Mouse (Mus musculus): ENCODE measurements at regions not wholly inside any gene's neighbourhood (a gene's known extent, or its start where the extent isn't known, plus 50 kb on each side); places are given as distances from the start of the nearest gene placed in this dataset.
A peak's percentile ranks its signal among the peaks of the same experiment; 100 is the strongest.

DNA sequence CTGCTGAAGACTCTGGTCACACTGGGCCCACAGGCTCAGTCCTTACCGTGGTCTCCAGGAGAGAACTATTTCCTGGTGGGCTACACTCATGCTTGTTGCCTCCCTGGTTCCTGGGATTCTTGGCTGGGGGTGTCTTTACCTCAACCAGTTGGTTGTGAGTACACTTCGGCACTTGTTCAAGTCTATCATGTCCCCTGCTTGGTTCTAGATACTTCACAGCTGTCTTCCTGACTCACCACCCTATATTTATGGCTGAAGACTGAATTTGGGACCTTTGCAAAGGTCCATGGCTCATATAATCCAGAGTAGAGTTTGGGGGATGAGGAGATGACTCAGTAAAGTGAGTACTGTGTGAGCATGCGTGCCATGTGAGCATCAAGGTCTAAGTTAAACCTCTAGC lies 245.0 kb upstream of the Habp2 start:
- DNase-seq, result no peak

DNA sequence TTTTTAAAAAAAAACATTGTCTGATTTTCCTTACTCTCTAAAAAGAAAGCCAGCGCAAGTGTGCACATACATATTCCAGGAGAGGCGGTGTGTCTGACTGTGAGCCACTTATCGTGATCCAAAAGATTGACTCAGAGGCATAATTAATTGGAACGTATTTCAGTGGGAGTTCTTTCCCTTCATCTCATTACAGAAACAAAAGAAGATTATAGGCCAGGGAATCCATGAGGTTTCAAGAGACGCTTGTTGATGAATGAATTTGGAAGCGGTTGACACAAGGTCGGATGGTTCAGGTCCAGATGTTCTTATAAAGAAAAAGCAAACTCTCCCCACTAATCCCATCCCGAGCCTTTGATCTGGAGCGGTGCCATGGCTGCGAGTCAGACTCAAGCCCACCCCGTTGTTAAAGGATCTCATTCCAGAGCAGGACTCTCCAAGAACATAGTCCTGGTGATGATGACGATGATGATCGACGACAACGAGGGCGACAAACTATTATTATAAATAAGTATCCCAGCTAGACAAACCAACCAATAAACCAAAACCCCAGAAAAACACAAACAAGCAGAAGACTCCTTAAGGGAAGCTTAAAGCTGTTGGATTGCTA lies 240.1 kb upstream of the Habp2 start:
- peak in 1 of 2 experiments; percentile 20 for DNase-seq

DNA sequence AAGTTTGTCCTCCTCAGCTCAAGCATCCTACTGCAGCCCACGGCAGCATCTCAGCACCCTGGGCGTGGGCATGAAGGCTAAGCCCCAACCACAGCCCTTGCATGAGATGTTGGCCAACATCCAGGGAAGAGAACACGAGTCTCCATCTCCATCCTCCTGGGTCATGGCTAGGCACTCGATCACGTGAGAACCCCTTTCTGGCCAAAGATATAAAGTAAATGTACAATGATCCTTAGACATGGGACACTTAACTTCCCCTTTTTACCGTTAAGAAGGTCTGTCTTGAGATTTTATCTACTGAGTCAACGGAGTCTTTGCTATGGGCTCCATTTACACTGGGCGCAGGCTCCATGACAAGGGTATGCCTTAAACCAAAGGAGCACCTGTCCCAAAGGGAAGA lies 232.8 kb upstream of the Habp2 start:
- DNase-seq, result no peak

DNA sequence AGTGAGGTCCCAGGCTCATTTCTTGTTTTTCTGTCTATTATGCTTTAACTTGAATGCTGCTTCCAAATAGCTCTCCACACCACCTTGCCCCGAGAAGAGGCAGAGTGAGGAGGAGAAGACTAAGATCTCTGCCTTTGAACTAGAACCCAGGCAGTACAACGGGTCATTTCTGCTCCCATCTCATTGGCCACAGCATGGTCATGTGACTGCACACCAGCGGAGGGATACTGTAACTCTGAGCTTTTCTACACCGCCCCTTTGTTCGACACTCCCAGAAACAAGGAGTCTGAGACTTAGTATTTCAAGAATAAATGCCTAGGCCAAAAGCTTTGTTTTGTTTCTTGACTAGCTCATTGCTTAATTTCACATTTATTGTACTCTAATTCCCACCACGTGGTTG lies 230.5 kb upstream of the Habp2 start:
- no peak for DNase-seq

DNA sequence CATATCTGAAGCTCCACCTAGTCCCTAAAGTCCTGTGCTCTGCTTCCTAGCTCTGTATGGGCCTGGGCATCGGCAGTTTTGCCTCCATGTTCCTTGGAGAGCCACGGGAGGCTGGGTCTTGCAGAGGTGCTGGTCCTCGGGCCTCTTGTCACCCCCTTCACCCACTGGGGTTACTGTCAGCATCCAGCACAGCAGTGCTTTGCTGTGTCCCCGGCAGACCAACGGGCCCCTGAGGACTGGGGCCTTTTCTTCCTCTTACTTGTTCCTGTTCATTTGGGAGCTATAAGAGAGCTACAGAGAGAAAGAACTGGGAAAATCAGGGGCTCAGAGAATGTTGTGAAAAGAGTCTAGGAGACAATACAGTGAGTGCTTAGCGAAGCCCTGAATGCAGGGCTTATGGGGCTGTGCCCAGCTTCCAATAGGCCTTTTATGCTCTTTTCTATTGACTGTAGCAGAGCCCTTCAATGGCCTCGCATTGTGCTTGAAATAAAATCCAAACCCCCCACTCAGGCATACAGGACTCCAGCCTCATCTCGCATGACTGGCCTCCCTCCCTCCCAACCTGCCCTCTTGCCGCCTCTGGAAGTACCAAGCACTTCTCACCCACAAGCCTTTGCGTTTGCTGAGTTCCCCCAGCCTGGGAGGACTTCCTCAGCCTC lies 224.9 kb upstream of the Habp2 start:
- DNase-seq, result peak in 1 of 2 experiments; percentile 10

- no peak for DNase-seq
Observed at GRCm38 (mm10) chr19:56063099-56063498, 223.8 kb upstream of the Habp2 start.

GRCm38 (mm10) chr19:56065730-56066129 lies 221.2 kb upstream of the Habp2 start:
- no peak for DNase-seq

DNA sequence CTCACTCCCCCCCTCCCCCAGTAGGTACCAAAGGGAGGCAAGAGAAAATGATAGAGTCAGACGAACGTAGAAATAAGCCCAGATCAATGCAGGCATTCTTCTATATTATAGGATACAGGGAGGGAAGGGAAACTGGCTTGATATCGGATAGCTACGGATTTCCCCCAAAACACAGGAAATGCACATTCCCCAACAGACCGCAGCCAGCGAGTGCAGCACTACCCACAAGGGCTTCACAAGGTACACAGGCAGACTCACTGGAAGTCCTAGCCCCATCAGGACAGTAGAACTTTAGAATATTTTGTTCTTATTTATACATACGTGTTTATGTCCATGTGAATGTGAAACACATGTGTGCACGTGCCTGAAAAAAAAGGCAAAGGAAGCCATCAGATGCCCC lies 218.8 kb upstream of the Habp2 start:
- DNase-seq, result no peak

GRCm38 (mm10) chr19:56068854-56069253 lies 218.1 kb upstream of the Habp2 start:
- peak; percentile 34 to 58 for DNase-seq

GRCm38 (mm10) chr19:56069266-56069665 lies 217.7 kb upstream of the Habp2 start:
- peak; percentile 25 to 48 for DNase-seq

GRCm38 (mm10) chr19:56071340-56071739 lies 215.6 kb upstream of the Habp2 start:
- DNase-seq, result no peak

DNA sequence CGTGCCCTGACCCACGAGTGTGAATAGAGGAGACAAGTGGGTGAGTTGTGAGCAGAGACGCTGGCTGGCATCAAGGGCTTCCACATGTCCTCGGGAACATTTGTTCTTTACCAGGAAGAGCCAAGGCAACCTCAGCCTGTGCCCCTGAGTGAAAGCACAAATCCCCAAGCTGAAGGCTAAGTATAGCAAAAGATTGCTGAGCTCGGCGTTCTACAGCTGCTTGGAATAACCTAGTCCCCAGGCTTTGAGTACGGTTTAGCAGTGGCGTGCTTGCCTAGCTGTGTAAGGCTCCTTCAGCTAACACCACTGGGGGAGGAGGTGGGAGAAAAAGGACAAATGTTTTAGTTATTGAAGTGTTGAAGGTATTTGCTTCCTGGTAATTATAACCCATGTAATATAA lies 210.8 kb upstream of the Habp2 start:
- no peak for DNase-seq

DNA sequence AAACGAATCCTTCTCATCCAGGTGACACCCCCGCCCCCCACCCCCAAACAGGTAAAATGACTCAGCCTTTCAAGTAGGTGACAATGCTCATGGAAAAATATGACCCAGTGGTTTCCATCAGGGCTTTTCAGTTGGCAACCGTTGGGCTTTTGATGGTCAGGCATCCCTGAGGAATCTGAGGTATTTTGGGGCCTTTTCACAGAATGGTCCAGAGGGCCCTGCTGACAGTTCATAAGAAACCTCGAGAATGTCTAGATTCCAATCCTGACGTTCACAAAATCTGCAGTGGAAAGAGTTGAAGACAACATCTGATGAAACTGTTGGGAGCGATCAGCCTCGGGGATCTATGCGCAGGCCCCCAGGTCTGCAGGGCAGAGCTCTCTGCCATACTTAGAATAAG lies 209.4 kb upstream of the Habp2 start:
- DNase-seq, result no peak

- no peak for DNase-seq
Observed at GRCm38 (mm10) chr19:56086413-56087083, 200.4 kb upstream of the Habp2 start.

DNA sequence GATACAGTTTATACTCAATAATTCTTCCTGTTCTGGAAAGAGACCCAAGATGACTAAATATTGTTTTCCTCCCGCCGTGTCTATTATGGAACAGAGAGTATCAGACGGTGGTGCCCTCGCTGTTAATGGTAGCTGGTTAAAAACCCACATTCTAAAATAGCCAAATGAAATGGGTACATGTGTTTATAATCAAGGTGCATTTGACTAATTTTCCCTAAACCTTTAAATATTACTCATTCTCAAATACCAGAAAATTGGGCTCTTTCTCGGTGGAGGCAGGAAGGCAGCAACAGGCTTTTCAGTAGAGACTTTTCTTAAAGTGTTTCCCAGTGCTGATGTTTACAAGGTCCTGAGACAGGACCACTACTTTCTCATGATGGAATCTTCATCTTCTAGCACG lies 199.8 kb upstream of the Habp2 start:
- no peak for DNase-seq

- DNase-seq, result no peak
Observed at GRCm38 (mm10) chr19:56089795-56090375, 197.1 kb upstream of the Habp2 start.

DNA sequence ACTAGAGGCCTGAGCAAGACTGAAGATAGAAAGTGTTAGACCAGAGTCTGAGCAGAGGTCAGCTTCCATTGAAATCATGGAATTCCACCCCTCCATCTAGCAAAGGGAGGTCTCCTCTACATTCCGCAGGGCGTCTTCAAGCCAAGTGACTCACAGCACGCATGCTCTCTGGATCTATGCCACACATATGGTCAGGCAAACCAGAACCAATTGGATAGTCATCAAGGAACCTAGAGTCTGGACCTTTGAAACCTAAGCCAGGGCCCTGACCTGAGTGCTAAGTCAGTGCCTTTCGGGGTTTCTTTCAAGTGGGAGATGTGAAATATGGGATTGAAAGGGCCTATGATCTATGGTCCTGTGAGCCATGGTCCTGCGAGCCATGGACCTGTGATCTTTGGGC lies 195.4 kb upstream of the Habp2 start:
- no peak for DNase-seq

DNA sequence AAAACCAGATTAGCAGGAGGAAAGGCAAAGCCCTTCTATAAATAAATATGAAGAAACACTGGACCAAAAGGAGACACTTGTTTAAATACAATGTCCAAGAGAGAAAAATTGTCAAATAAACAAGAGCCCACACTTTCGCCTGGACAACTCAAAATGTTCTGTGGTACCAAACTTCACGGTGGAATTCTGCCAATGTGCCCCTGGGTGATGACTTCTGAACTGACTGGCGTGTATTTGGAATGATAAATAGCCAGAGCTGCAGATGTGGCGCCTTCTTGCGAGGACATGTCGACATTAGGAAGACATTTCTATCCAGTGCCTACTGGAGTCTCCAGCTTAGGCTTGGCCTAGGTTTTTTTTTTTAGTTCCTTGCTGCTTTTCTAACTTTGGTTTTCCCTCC lies 191.1 kb upstream of the Habp2 start:
- no peak for DNase-seq

DNA sequence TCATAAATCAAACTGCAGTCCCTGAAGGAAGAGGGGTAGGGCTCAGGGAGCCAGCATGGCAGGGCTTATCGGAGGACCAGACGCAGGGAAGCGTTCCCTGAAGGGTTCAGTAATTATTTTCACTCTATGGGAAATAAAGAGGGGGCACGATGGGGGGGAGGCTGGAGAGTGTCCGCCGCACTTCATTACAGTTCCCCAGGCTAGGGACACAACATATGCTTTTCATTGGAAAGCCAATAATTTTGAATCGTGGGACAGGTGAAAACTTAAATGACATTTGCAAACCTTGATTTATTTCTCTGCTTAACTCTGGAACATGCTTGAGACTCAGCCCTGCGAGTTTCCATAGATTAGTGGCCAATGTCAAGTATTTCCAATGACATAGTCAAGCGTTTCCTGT lies 187.2 kb upstream of the Habp2 start:
- DNase-seq, result no peak

GRCm38 (mm10) chr19:56100131-56100872 lies 186.6 kb upstream of the Habp2 start:
- peak in 1 of 2 experiments; percentile 8 for DNase-seq

GRCm38 (mm10) chr19:56102454-56103080 lies 184.4 kb upstream of the Habp2 start:
- DNase-seq, result no peak

DNA sequence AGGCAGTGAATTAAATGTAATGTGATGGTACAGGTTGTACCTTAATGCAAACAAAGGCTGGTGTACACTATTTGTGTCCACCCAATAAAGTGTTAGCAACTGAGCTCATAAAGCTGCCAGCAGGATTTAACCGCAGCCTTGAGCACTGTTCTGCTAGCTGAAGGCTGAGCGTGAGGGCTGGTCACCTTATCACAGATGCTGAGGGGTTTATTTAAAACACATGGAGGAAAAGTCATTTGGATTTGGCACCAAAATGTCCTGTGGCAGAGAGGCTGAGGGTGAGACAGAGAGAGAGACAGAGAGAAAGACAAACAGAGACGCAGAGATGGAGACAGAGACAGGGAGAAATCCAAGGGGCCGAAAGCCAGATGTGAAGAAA lies 181.9 kb upstream of the Habp2 start:
- no peak for DNase-seq
